Mouse (Mus musculus): ENCODE results near the gene Ssc4d. TPM values are rescaled to one million over a fixed set of nuclear protein-coding genes. Genes with fewer than 3 reads are reported as not detected.

Gene Ssc4d
- polyA plus RNA-seq, 1 experiment from 2014 or later = 2.5 TPM

GRCm38 (mm10) chr5:135996162-135996561 lies 21.8 kb upstream of the Ssc4d start:
- H3K27ac ChIP-seq = no peak overlapping the region
- WGBS = 76% methylated on average over 8 of the region's 8 CpGs
- no peak overlapping the region for H3K4me3 ChIP-seq (replicated peaks)
- H3K27me3 ChIP-seq (replicated peaks) = no peaks in the 10 kb centered on the region
- no peaks in the 10 kb centered on the region for H3K9me3 ChIP-seq
- peaks cover 16% of the 10 kb centered on the region; the same call in 1 of the 2 replicates for H3K36me3 ChIP-seq
- no peak for ATAC-seq
- no peak overlapping the region for H3K4me2 ChIP-seq (replicated peaks)
- H3K4me1 ChIP-seq (replicated peaks) = peaks cover 6% of the 10 kb centered on the region
- H3K9ac ChIP-seq = no peak overlapping the region

- no peaks in the 10 kb centered on the region for H3K9me3 ChIP-seq
- H3K4me3 ChIP-seq (replicated peaks) = peak within 1 kb of the TSS; percentile 76
- ATAC-seq = peak; percentile 97
- peak within 1 kb of the TSS; percentile 80 for H3K9ac ChIP-seq
- WGBS = under 1% methylated on average over 45 of the region's 47 CpGs
- no peaks in the 10 kb centered on the region for H3K27me3 ChIP-seq (replicated peaks)
- H3K27ac ChIP-seq = peak within 1 kb of the TSS; percentile 83
- H3K36me3 ChIP-seq = peaks cover 16% of the 10 kb centered on the region; the same call in 1 of the 2 replicates
- H3K4me1 ChIP-seq (replicated peaks) = peaks cover 6% of the 10 kb centered on the region
- H3K4me2 ChIP-seq (replicated peaks) = peak within 1 kb of the TSS; percentile 74
These were observed 20.7 kb upstream of the Ssc4d start, which contains the start of gene Dtx2 for GRCm38 (mm10) chr5:135994725-135995687. TSS of gene Dtx2 (plus strand) at chr5:135994800.

GRCm38 (mm10) chr5:135994335-135994724 lies 20.0 kb upstream of the Ssc4d start:
- Histone ChIP-seq H3K27me3 (replicated peaks) (no peaks in the 10 kb centered on the region), H3K36me3 (peaks cover 15% of the 10 kb centered on the region; the same call in 1 of the 2 replicates), H3K4me3 (replicated peaks) (no peak overlapping the region), H3K4me2 (replicated peaks) (no peak overlapping the region), H3K9me3 (no peaks in the 10 kb centered on the region), H3K9ac (no peak overlapping the region), H3K27ac (no peak overlapping the region), H3K4me1 (replicated peaks) (peaks cover 6% of the 10 kb centered on the region)
- 63% methylated on average over 8 of the region's 8 CpGs for WGBS
- ATAC-seq = no peak

- Histone ChIP-seq H3K36me3 (0 out of 2 replicates have a peak, but pooled peaks cover 8% of the 10 kb centered on the region), H3K4me3 (replicated peaks) (no peak overlapping the region), H3K27ac (no peak overlapping the region), H3K9ac (no peak overlapping the region), H3K27me3 (replicated peaks) (no peaks in the 10 kb centered on the region), H3K4me1 (replicated peaks) (peaks cover 6% of the 10 kb centered on the region), H3K9me3 (no peaks in the 10 kb centered on the region), H3K4me2 (replicated peaks) (no peak overlapping the region)
- 61% methylated on average over 5 of the region's 5 CpGs for WGBS
- no peak for ATAC-seq
These were observed 19.1 kb upstream of the Ssc4d start for GRCm38 (mm10) chr5:135993381-135993965.

GRCm38 (mm10) chr5:135990601-135991000 lies 16.3 kb upstream of the Ssc4d start:
- Histone ChIP-seq H3K9me3 (no peaks in the 10 kb centered on the region), H3K27ac (no peak overlapping the region), H3K27me3 (replicated peaks) (no peaks in the 10 kb centered on the region), H3K4me1 (replicated peaks) (peaks cover 4% of the 10 kb centered on the region), H3K36me3 (no peaks in the 10 kb centered on the region), H3K9ac (no peak overlapping the region), H3K4me2 (replicated peaks) (no peak overlapping the region), H3K4me3 (replicated peaks) (no peak overlapping the region)
- WGBS = 68% methylated on average over 5 of the region's 5 CpGs
- no peak for ATAC-seq

GRCm38 (mm10) chr5:135987248-135987647 lies 12.9 kb upstream of the Ssc4d start:
- Histone ChIP-seq H3K4me1 (replicated peaks) (no peaks in the 10 kb centered on the region), H3K27me3 (replicated peaks) (no peaks in the 10 kb centered on the region), H3K27ac (no peak overlapping the region), H3K9ac (no peak overlapping the region), H3K36me3 (no peaks in the 10 kb centered on the region), H3K9me3 (no peaks in the 10 kb centered on the region), H3K4me2 (replicated peaks) (no peak overlapping the region), H3K4me3 (replicated peaks) (no peak overlapping the region)
- 57% methylated on average over 11 of the region's 11 CpGs for WGBS
- ATAC-seq = no peak

- 65% methylated on average over 6 of the region's 6 CpGs for WGBS
- Histone ChIP-seq H3K4me2 (replicated peaks) (no peak overlapping the region), H3K36me3 (no peaks in the 10 kb centered on the region), H3K27me3 (replicated peaks) (no peaks in the 10 kb centered on the region), H3K4me1 (replicated peaks) (no peaks in the 10 kb centered on the region), H3K27ac (no peak overlapping the region), H3K4me3 (replicated peaks) (no peak overlapping the region), H3K9ac (no peak overlapping the region), H3K9me3 (no peaks in the 10 kb centered on the region)
- ATAC-seq = no peak
These were observed 10.3 kb upstream of the Ssc4d start for GRCm38 (mm10) chr5:135984546-135985044.

GRCm38 (mm10) chr5:135982398-135982797 lies 8.1 kb upstream of the Ssc4d start:
- no peaks in the 10 kb centered on the region for H3K9me3 ChIP-seq
- ATAC-seq = peak; percentile 63; the same call in 1 of the 2 replicates
- no peak overlapping the region for H3K9ac ChIP-seq
- no peak overlapping the region for H3K27ac ChIP-seq
- H3K27me3 ChIP-seq (replicated peaks) = no peaks in the 10 kb centered on the region
- no peak overlapping the region for H3K4me3 ChIP-seq (replicated peaks)
- no peaks in the 10 kb centered on the region for H3K36me3 ChIP-seq
- H3K4me1 ChIP-seq (replicated peaks) = no peaks in the 10 kb centered on the region
- 39% methylated on average over 6 of the region's 6 CpGs for WGBS
- no peak overlapping the region for H3K4me2 ChIP-seq (replicated peaks)

- no peak within 1 kb of the TSS for H3K4me3 ChIP-seq (replicated peaks)
- no peaks in the 10 kb centered on the region for H3K27me3 ChIP-seq (replicated peaks)
- no peaks in the 10 kb centered on the region; the same call in 1 of the 2 replicates for H3K4me1 ChIP-seq (replicated peaks)
- H3K9me3 ChIP-seq = no peaks in the 10 kb centered on the region
- no peak within 1 kb of the TSS for H3K9ac ChIP-seq
- H3K36me3 ChIP-seq = no peaks in the 10 kb centered on the region
- H3K4me2 ChIP-seq (replicated peaks) = no peak within 1 kb of the TSS
- whole genome bisulfite sequencing = 73% methylated on average over 8 of the region's 8 CpGs
- H3K27ac ChIP-seq = no peak within 1 kb of the TSS
- no peak for ATAC-seq
These were observed 5.6 kb upstream of the Ssc4d start, which contains the start of gene Zp3 for GRCm38 (mm10) chr5:135979904-135980303. TSS of gene Zp3 (plus strand) at chr5:135980099.

- Histone ChIP-seq H3K36me3 (no peaks in the 10 kb centered on the region), H3K27me3 (replicated peaks) (no peaks in the 10 kb centered on the region), H3K4me2 (replicated peaks) (no peak overlapping the region), H3K27ac (no peak overlapping the region), H3K9me3 (no peaks in the 10 kb centered on the region), H3K4me3 (replicated peaks) (no peak overlapping the region), H3K4me1 (replicated peaks) (peaks cover 1% of the 10 kb centered on the region; the same call in 1 of the 2 replicates), H3K9ac (no peak overlapping the region)
- ATAC-seq = no peak
- 89% methylated on average over 5 of the region's 5 CpGs for WGBS
These were observed 5.0 kb upstream of the Ssc4d start for GRCm38 (mm10) chr5:135979381-135979780.

- 93% methylated on average over 8 of the region's 8 CpGs for WGBS
- no peak overlapping the region for H3K4me3 ChIP-seq (replicated peaks)
- no peaks in the 10 kb centered on the region for H3K9me3 ChIP-seq
- no peaks in the 10 kb centered on the region for H3K36me3 ChIP-seq
- peaks cover 3% of the 10 kb centered on the region; the same call in 1 of the 2 replicates for H3K4me1 ChIP-seq (replicated peaks)
- no peak overlapping the region for H3K4me2 ChIP-seq (replicated peaks)
- no peak overlapping the region for H3K27ac ChIP-seq
- H3K27me3 ChIP-seq (replicated peaks) = no peaks in the 10 kb centered on the region
- ATAC-seq = no peak
- H3K9ac ChIP-seq = no peak overlapping the region
These were observed 1.8 kb upstream of the Ssc4d start for GRCm38 (mm10) chr5:135975893-135976668.

GRCm38 (mm10) chr5:135971876-135972275 lies 2.5 kb downstream of the Ssc4d start:
- no peak overlapping the region for H3K27ac ChIP-seq
- H3K36me3 ChIP-seq = no peaks in the 10 kb centered on the region
- WGBS = 78% methylated on average over 7 of the region's 7 CpGs
- no peak overlapping the region for H3K4me2 ChIP-seq (replicated peaks)
- ATAC-seq = no peak
- no peak overlapping the region for H3K9ac ChIP-seq
- H3K4me3 ChIP-seq (replicated peaks) = no peak overlapping the region
- H3K9me3 ChIP-seq = no peaks in the 10 kb centered on the region
- H3K4me1 ChIP-seq (replicated peaks) = peaks cover 3% of the 10 kb centered on the region; the same call in 1 of the 2 replicates
- H3K27me3 ChIP-seq (replicated peaks) = no peaks in the 10 kb centered on the region

Data from intestine, embryonic 15.5 days (tissue).